Mouse (Mus musculus): ENCODE data around the gene Tmem200c.

Gene Tmem200c

GRCm38 (mm10) chr17:68826323-68826722 is at the start of gene Tmem200c:
Tmem200c (plus strand) TSS chr17:68826623.
- in situ Hi-C loops (cut with MboI; ENCODE audit: low pct_unique_long_range_greater_than_20kb in 1 of 2, low sequenced_read_pairs in 2 of 2, unreplicated experiment in 1 of 2), result loop anchor here in 1 of 2 experiments (25.0 kb wide), 1 partner anchor 964 kb away; no protein-coding TSS in a partner anchor

- in situ Hi-C loops (cut with MboI; ENCODE audit: low pct_unique_long_range_greater_than_20kb in 1 of 2, low sequenced_read_pairs in 2 of 2, unreplicated experiment in 1 of 2), result no loop called here
These were observed 32.7 kb upstream of the Tmem200c start for GRCm38 (mm10) chr17:68793741-68794140.

GRCm38 (mm10) chr17:68836655-68837012 is 10.2 kb downstream of the Tmem200c start:
- in situ Hi-C loops (cut with MboI; ENCODE audit: low pct_unique_long_range_greater_than_20kb in 1 of 2, low sequenced_read_pairs in 2 of 2, unreplicated experiment in 1 of 2), result loop anchor here in 1 of 2 experiments (25.0 kb wide), 1 partner anchor 974 kb away; no protein-coding TSS in a partner anchor

GRCm38 (mm10) chr17:68837013-68837858 is 10.8 kb downstream of the Tmem200c start:
- in situ Hi-C loops (cut with MboI; ENCODE audit: low pct_unique_long_range_greater_than_20kb in 1 of 2, low sequenced_read_pairs in 2 of 2, unreplicated experiment in 1 of 2), result loop anchor here in 1 of 2 experiments (25.0 kb wide), 1 partner anchor 975 kb away; no protein-coding TSS in a partner anchor

GRCm38 (mm10) chr17:68837859-68838194 is 11.4 kb downstream of the Tmem200c start:
- in situ Hi-C loops (cut with MboI; ENCODE audit: low pct_unique_long_range_greater_than_20kb in 1 of 2, low sequenced_read_pairs in 2 of 2, unreplicated experiment in 1 of 2), result loop anchor here in 1 of 2 experiments (25.0 kb wide), 1 partner anchor 976 kb away; no protein-coding TSS in a partner anchor

- in situ Hi-C loops (cut with MboI; ENCODE audit: low pct_unique_long_range_greater_than_20kb in 1 of 2, low sequenced_read_pairs in 2 of 2, unreplicated experiment in 1 of 2), result loop anchor here in 1 of 2 experiments (25.0 kb wide), 1 partner anchor 978 kb away; no protein-coding TSS in a partner anchor
These were observed 13.6 kb downstream of the Tmem200c start for GRCm38 (mm10) chr17:68839888-68840571.

GRCm38 (mm10) chr17:68840572-68840939 is 14.1 kb downstream of the Tmem200c start:
- in situ Hi-C loops (cut with MboI; ENCODE audit: low pct_unique_long_range_greater_than_20kb in 1 of 2, low sequenced_read_pairs in 2 of 2, unreplicated experiment in 1 of 2), result loop anchor here in 1 of 2 experiments (25.0 kb wide), 1 partner anchor 978 kb away; no protein-coding TSS in a partner anchor

GRCm38 (mm10) chr17:68841097-68841891 is 14.9 kb downstream of the Tmem200c start:
- in situ Hi-C loops (cut with MboI; ENCODE audit: low pct_unique_long_range_greater_than_20kb in 1 of 2, low sequenced_read_pairs in 2 of 2, unreplicated experiment in 1 of 2), result loop anchor here in 1 of 2 experiments (25.0 kb wide), 1 partner anchor 979 kb away; no protein-coding TSS in a partner anchor

GRCm38 (mm10) chr17:68841892-68842252 is 15.4 kb downstream of the Tmem200c start:
- in situ Hi-C loops (cut with MboI; ENCODE audit: low pct_unique_long_range_greater_than_20kb in 1 of 2, low sequenced_read_pairs in 2 of 2, unreplicated experiment in 1 of 2), result loop anchor here in 1 of 2 experiments (25.0 kb wide), 1 partner anchor 980 kb away; no protein-coding TSS in a partner anchor

GRCm38 (mm10) chr17:68845931-68846330 is 19.5 kb downstream of the Tmem200c start:
- in situ Hi-C loops (cut with MboI; ENCODE audit: low pct_unique_long_range_greater_than_20kb in 1 of 2, low sequenced_read_pairs in 2 of 2, unreplicated experiment in 1 of 2), result loop anchor here in 1 of 2 experiments (25.0 kb wide), 1 partner anchor 984 kb away; no protein-coding TSS in a partner anchor

- in situ Hi-C loops (cut with MboI; ENCODE audit: low pct_unique_long_range_greater_than_20kb in 1 of 2, low sequenced_read_pairs in 2 of 2, unreplicated experiment in 1 of 2), result loop anchor here in 1 of 2 experiments (25.0 kb wide), 1 partner anchor 986 kb away; no protein-coding TSS in a partner anchor
These were observed 22.3 kb downstream of the Tmem200c start for GRCm38 (mm10) chr17:68848739-68849138.

GRCm38 (mm10) chr17:68852171-68852966 is 25.9 kb downstream of the Tmem200c start:
- in situ Hi-C loops (cut with MboI; ENCODE audit: low pct_unique_long_range_greater_than_20kb in 1 of 2, low sequenced_read_pairs in 2 of 2, unreplicated experiment in 1 of 2), result no loop called here

GRCm38 (mm10) chr17:68864175-68864574 is 37.8 kb downstream of the Tmem200c start:
- in situ Hi-C loops (cut with MboI; ENCODE audit: low pct_unique_long_range_greater_than_20kb in 1 of 2, low sequenced_read_pairs in 2 of 2, unreplicated experiment in 1 of 2), result no loop called here

GRCm38 (mm10) chr17:68868439-68868838 is 42.0 kb downstream of the Tmem200c start:
- in situ Hi-C loops (cut with MboI; ENCODE audit: low pct_unique_long_range_greater_than_20kb in 1 of 2, low sequenced_read_pairs in 2 of 2, unreplicated experiment in 1 of 2), result no loop called here

GRCm38 (mm10) chr17:68874021-68874420 is 47.6 kb downstream of the Tmem200c start:
- in situ Hi-C loops (cut with MboI; ENCODE audit: low pct_unique_long_range_greater_than_20kb in 1 of 2, low sequenced_read_pairs in 2 of 2, unreplicated experiment in 1 of 2), result no loop called here

GRCm38 (mm10) chr17:68875251-68875650 is 48.8 kb downstream of the Tmem200c start:
- in situ Hi-C loops (cut with MboI; ENCODE audit: low pct_unique_long_range_greater_than_20kb in 1 of 2, low sequenced_read_pairs in 2 of 2, unreplicated experiment in 1 of 2), result no loop called here

GRCm38 (mm10) chr17:68875917-68876495 is 49.6 kb downstream of the Tmem200c start:
- in situ Hi-C loops (cut with MboI; ENCODE audit: low pct_unique_long_range_greater_than_20kb in 1 of 2, low sequenced_read_pairs in 2 of 2, unreplicated experiment in 1 of 2), result no loop called here
